Mouse (Mus musculus): ENCODE measurements around the gene Psd4. TPM values are rescaled to one million over a fixed set of nuclear protein-coding genes. Genes with fewer than 3 reads are reported as not detected.

The Psd4 gene
- 15.3 and 27.5 TPM in 2 replicates for polyA plus RNA-seq (2012; ENCODE audit: low replicate concordance)

GRCm38 (mm10) chr2:24367030-24367894, at the start of gene Psd4:
TSS of gene Psd4 (plus strand) at chr2:24367580.

GRCm38 (mm10) chr2:24336545-24336944, 30.8 kb upstream of the Psd4 start, which contains the start of gene Il1rn:
TSS of gene Il1rn (plus strand) at chr2:24336853.

Other genes with a start within 250 kb of the Psd4 start
- gene Il1f8, start 214.4 kb upstream of the Psd4 start, polyA plus RNA-seq (2012; ENCODE audit: low replicate concordance), result not detected in 2 replicates
- gene Il1f9, start 181.1 kb upstream of the Psd4 start, polyA plus RNA-seq (2012; ENCODE audit: low replicate concordance), result not detected in 2 replicates
- not detected in 2 replicates for gene Il1f6, start 152.2 kb upstream of the Psd4 start, polyA plus RNA-seq (2012; ENCODE audit: low replicate concordance)
- 0.22 TPM in 1 of 2 replicates, not detected in the other for gene Il1f5, start 90.6 kb upstream of the Psd4 start, polyA plus RNA-seq (2012; ENCODE audit: low replicate concordance)
- gene Il1f10, start 76.4 kb upstream of the Psd4 start, polyA plus RNA-seq (2012; ENCODE audit: low replicate concordance), result not detected in 2 replicates
- 0.25 TPM in 1 of 2 replicates, not detected in the other for gene Il1rn, start 30.7 kb upstream of the Psd4 start, polyA plus RNA-seq (2012; ENCODE audit: low replicate concordance)
- not detected in 2 replicates for gene Pax8, start 108.0 kb downstream of the Psd4 start, polyA plus RNA-seq (2012; ENCODE audit: low replicate concordance)